23 mouse cellular contexts compared by ENCODE assay signal in the genomic region with DNA sequence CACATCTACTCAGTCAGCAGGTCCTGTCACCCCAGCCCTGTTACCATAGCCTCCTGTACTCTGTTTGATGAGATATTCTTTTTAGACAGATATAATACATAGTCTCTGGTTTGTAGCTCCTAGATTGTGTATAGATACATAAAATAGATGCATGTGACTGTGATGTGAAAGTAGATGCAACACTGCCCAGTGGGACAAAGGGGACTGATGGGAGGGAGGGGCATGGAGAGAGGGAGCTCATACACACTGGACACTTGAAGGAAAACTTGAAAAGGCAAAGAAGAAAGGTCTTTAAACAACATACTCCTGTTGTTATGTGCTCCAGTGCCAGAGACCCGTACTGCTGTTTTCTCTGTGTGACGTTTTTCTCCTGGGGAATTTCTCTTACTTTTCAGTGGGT. TPM values are rescaled to one million over a fixed set of nuclear protein-coding genes. Genes with fewer than 3 reads are reported as not detected.
DNase-seq lines count a peak whose midpoint lies in the region; ATAC-seq and TF ChIP-seq lines count a peak whose summit lies in the region.
"Had no signal": no experiment of that assay in that cellular context is flagged by ENCODE, and none has a peak within 500 bp of the region (broad histone marks: within the 10 kb centered on the region; RNA-seq: fewer than 3 reads in every experiment).

No protein-coding gene starts in this region.

- no peaks in the 10 kb centered on the region for H3K27me3 ChIP-seq in heart, embryonic 13.5 days (replicated peaks)
- no peaks in the 10 kb centered on the region for H3K27me3 ChIP-seq in heart, embryonic 10.5 days (ENCODE audit: insufficient read depth, poor library complexity, severe bottlenecking)
- H3K27me3 ChIP-seq in lung, postnatal 0 days (replicated peaks; ENCODE audit: insufficient read depth, low read length), result no peaks in the 10 kb centered on the region
- H3K27me3 ChIP-seq: forebrain, embryonic 13.5 days; hindbrain, embryonic 12.5 days; midbrain, embryonic 13.5 days had no signal

- no peak overlapping the region for H3K4me3 ChIP-seq in heart, embryonic 13.5 days
- H3K4me3 ChIP-seq in heart, embryonic 10.5 days, result no peak overlapping the region
- no peak overlapping the region for H3K4me3 ChIP-seq in layer of hippocampus, adult 2 months
- H3K4me3 ChIP-seq in lung, postnatal 0 days (ENCODE audit: low read depth, low read length), result no peak overlapping the region
- H3K4me3 ChIP-seq: forebrain, embryonic 13.5 days; hindbrain, embryonic 12.5 days; midbrain, embryonic 13.5 days had no signal

- ATAC-seq in heart, embryonic 13.5 days (ENCODE audit: extremely low read depth, insufficient number of reproducible peaks, low FRiP score, low TSS enrichment), result no peak
- peak; percentile 11; the same call in 1 of the 2 replicates for ATAC-seq in lung, postnatal 0 days
- ATAC-seq: CD4-positive, CD25-positive, alpha-beta regulatory T cell, adult 4 months; forebrain, embryonic 13.5 days; hindbrain, postnatal 0 days; midbrain, embryonic 13.5 days had no signal

- no peak for TF ChIP-seq EP300 in lung, postnatal 0 days (IDR thresholded peaks at IDR 0.05)

- H3K36me3 ChIP-seq in heart, embryonic 13.5 days, result peaks cover 17% of the 10 kb centered on the region
- H3K36me3 ChIP-seq in heart, embryonic 10.5 days, result peaks cover 8% of the 10 kb centered on the region
- H3K36me3 ChIP-seq in lung, postnatal 0 days (ENCODE audit: insufficient read depth, low read length), result 0 out of 2 replicates have a peak, but pooled peaks cover 3% of the 10 kb centered on the region
- H3K36me3 ChIP-seq: hindbrain, embryonic 12.5 days had no signal

- peak overlapping the region; percentile 37; the same call in 1 of the 2 replicates for H3K27ac ChIP-seq in heart, embryonic 13.5 days (replicated peaks)
- no peak overlapping the region for H3K27ac ChIP-seq in heart, embryonic 10.5 days
- peak overlapping the region; percentile 46; the same call in 1 of the 2 replicates for H3K27ac ChIP-seq in layer of hippocampus, adult 2 months
- peak overlapping the region; percentile 55 for H3K27ac ChIP-seq in lung, postnatal 0 days (ENCODE audit: low read length)
- H3K27ac ChIP-seq: forebrain, embryonic 13.5 days; hindbrain, embryonic 12.5 days; hindbrain, postnatal 0 days; macrophage; midbrain, embryonic 13.5 days had no signal

- no peak overlapping the region for H3K9ac ChIP-seq in heart, embryonic 13.5 days
- no peak overlapping the region for H3K9ac ChIP-seq in lung, postnatal 0 days (replicated peaks; ENCODE audit: low read depth)
- H3K9ac ChIP-seq: forebrain, embryonic 13.5 days; hindbrain, embryonic 12.5 days; midbrain, embryonic 13.5 days had no signal

- H3K9me3 ChIP-seq in heart, embryonic 13.5 days, result no peaks in the 10 kb centered on the region
- no peaks in the 10 kb centered on the region for H3K9me3 ChIP-seq in heart, embryonic 10.5 days
- no peaks in the 10 kb centered on the region for H3K9me3 ChIP-seq in lung, postnatal 0 days (ENCODE audit: low read length)
- H3K9me3 ChIP-seq: forebrain, embryonic 13.5 days; hindbrain, embryonic 12.5 days; midbrain, embryonic 13.5 days had no signal

- no peak overlapping the region for H3K4me2 ChIP-seq in heart, embryonic 13.5 days
- H3K4me2 ChIP-seq in lung, postnatal 0 days (replicated peaks; ENCODE audit: low read depth, low read length), result no peak overlapping the region
- H3K4me2 ChIP-seq: forebrain, embryonic 13.5 days; hindbrain, embryonic 12.5 days; liver, embryonic 11.5 days; midbrain, embryonic 13.5 days had no signal

- TF ChIP-seq CTCF in layer of hippocampus, adult 2 months (conservative IDR thresholded peaks at IDR 0.05), result no peak
- no peak for TF ChIP-seq CTCF in lung, postnatal 0 days (IDR thresholded peaks at IDR 0.05)

- peaks cover 40% of the 10 kb centered on the region for H3K4me1 ChIP-seq in heart, embryonic 13.5 days
- peaks cover 7% of the 10 kb centered on the region; the same call in 1 of the 2 replicates for H3K4me1 ChIP-seq in heart, embryonic 10.5 days
- H3K4me1 ChIP-seq in lung, postnatal 0 days (ENCODE audit: insufficient read depth, low read depth, low read length), result peaks cover 13% of the 10 kb centered on the region; the same call in 1 of the 2 replicates

- no peak for DNase-seq in heart, embryonic 10.5 days (ENCODE audit: low spot score)
- no peak for DNase-seq in layer of hippocampus, adult 2 months (ENCODE audit: low spot score in 2 of 2)
- DNase-seq in layer of hippocampus, adult 18-20 months (ENCODE audit: low spot score in 2 of 2), result no peak
- peak; percentile 19 for DNase-seq in lung, postnatal 0 days (ENCODE audit: low spot score)
- no peak for DNase-seq in lung, postnatal 14 days
- DNase-seq in retina, embryonic 14.5 days (ENCODE audit: low spot score), result no peak
- DNase-seq: cerebellum, adult 11 months; cerebellum, adult 9-10 months; cerebellum, postnatal 36 days; gastrocnemius, postnatal 14 days; heart, postnatal 36 days; retina, postnatal 1 day; right cerebral cortex, postnatal 25 days; spleen, adult 18-20 months; thymus, postnatal 14 days had no signal

- WGBS in heart, embryonic 13.5 days, result 80% methylated on average over 2 of the region's 2 CpGs
- 83% methylated on average over 2 of the region's 2 CpGs for WGBS in heart, embryonic 10.5 days
- WGBS in lung, postnatal 0 days, result 60% methylated on average over 2 of the region's 2 CpGs

RNA-seq across cellular contexts. Expression of gene Osbpl11, which starts 7.4 kb away (rescaled TPM):
- 12.5 and 12.7 TPM in 2 replicates for polyA plus RNA-seq in heart, embryonic 13.5 days (2015; fragmentation: Nextera tagmentation; extraction: Ambion mirVana)
- 15.9 and 18.1 TPM in 2 replicates for polyA plus RNA-seq in heart, embryonic 10.5 days (2016; fragmentation: Nextera tagmentation; extraction: Ambion mirVana)
- 10 to 100 TPM; 18.2 to 18.3 TPM for total RNA-seq in layer of hippocampus, adult 2 months (2021)
- 10 to 100 TPM; 20.1 to 20.7 TPM for total RNA-seq in layer of hippocampus, adult 18-20 months (2021)
- polyA plus RNA-seq in lung, postnatal 0 days (2015; fragmentation: Nextera tagmentation; extraction: Ambion mirVana), result 12.6 and 13.6 TPM in 2 replicates

RNA-seq across cellular contexts. Expression of gene Snx4, which starts 59.0 kb away (rescaled TPM):
- 68.7 and 73.3 TPM in 2 replicates for polyA plus RNA-seq in heart, embryonic 13.5 days (2015; fragmentation: Nextera tagmentation; extraction: Ambion mirVana)
- polyA plus RNA-seq in heart, embryonic 10.5 days (2016; fragmentation: Nextera tagmentation; extraction: Ambion mirVana), result 83.2 and 84.9 TPM in 2 replicates
- 10 to 100 TPM; 29.8 to 32.8 TPM for total RNA-seq in layer of hippocampus, adult 2 months (2021)
- total RNA-seq in layer of hippocampus, adult 18-20 months (2021), result 10 to 100 TPM; 28.0 to 28.6 TPM
- 121 and 135 TPM in 2 replicates for polyA plus RNA-seq in lung, postnatal 0 days (2015; fragmentation: Nextera tagmentation; extraction: Ambion mirVana)
